ENCODE assay signal across 27 mouse cellular contexts in genomic region chr1:170270696-170271095, GRCm38 (mm10). TPM values are rescaled to one million over a fixed set of nuclear protein-coding genes. Genes with fewer than 3 reads are reported as not detected.
"Had no signal": no experiment of that assay in that cellular context is flagged by ENCODE, and none has a peak within 500 bp of the region (broad histone marks: within the 10 kb centered on the region; RNA-seq: fewer than 3 reads in every experiment).

No protein-coding gene starts in this region.

- ATAC-seq: intestine, embryonic 16.5 days; midbrain, embryonic 15.5 days had no signal

- H3K27me3 ChIP-seq: liver, embryonic 13.5 days; midbrain, embryonic 12.5 days; midbrain, embryonic 15.5 days; neural tube, embryonic 12.5 days; neural tube, embryonic 15.5 days; stomach, embryonic 15.5 days had no signal

- DNase-seq: kidney, adult 2 months; kidney, postnatal 25 days; layer of hippocampus, adult 9-11 months; liver, embryonic 13.5 days; lung, adult 2 months; right cerebral cortex, adult 18-20 months; right cerebral cortex, postnatal 14 days; right cerebral cortex, postnatal 4 days; thymus, postnatal 25 days had no signal

- H3K36me3 ChIP-seq: liver, embryonic 13.5 days; midbrain, embryonic 12.5 days; midbrain, embryonic 15.5 days; neural tube, embryonic 12.5 days; neural tube, embryonic 15.5 days; stomach, embryonic 15.5 days had no signal

- H3K4me3 ChIP-seq: layer of hippocampus, adult 2 months; liver, embryonic 13.5 days; midbrain, embryonic 12.5 days; midbrain, embryonic 15.5 days; neural tube, embryonic 12.5 days; neural tube, embryonic 15.5 days; stomach, embryonic 15.5 days had no signal

- H3K4me1 ChIP-seq: liver, embryonic 13.5 days; midbrain, embryonic 12.5 days; midbrain, embryonic 15.5 days; neural tube, embryonic 12.5 days; neural tube, embryonic 15.5 days; stomach, embryonic 15.5 days had no signal

- H3K27ac ChIP-seq: kidney, postnatal 0 days; layer of hippocampus, adult 2 months; liver, embryonic 13.5 days; midbrain, embryonic 12.5 days; midbrain, embryonic 15.5 days; neural tube, embryonic 12.5 days; neural tube, embryonic 15.5 days; stomach, embryonic 15.5 days had no signal

- H3K9me3 ChIP-seq: liver, embryonic 13.5 days; stomach, embryonic 15.5 days had no signal

RNA-seq across cellular contexts. Expression of gene Sh2d1b1, which starts 6.4 kb away (rescaled TPM):
- total RNA-seq: layer of hippocampus, adult 2 months; layer of hippocampus, postnatal 25 days; left cerebral cortex, postnatal 25 days; liver, adult 2 months had no signal
- polyA plus RNA-seq: kidney, embryonic 14.5 days; limb, embryonic 11.5 days; liver, adult 2 months; midbrain, embryonic 12.5 days; neural tube, embryonic 15.5 days had no signal

RNA-seq across cellular contexts. Expression of gene Spata46, which starts 37.9 kb away (rescaled TPM):
- total RNA-seq: layer of hippocampus, adult 2 months; layer of hippocampus, postnatal 25 days; left cerebral cortex, adult 18-20 months; left cerebral cortex, postnatal 25 days; liver, adult 2 months had no signal
- polyA plus RNA-seq: large intestine, adult 2 months; liver, adult 2 months; lung, adult 2 months; thymus, postnatal 0 days had no signal

RNA-seq across cellular contexts. Expression of gene Sh2d1b2, which starts 38.1 kb away (rescaled TPM):
- total RNA-seq: layer of hippocampus, adult 2 months; layer of hippocampus, postnatal 25 days; left cerebral cortex, adult 18-20 months; left cerebral cortex, postnatal 25 days; liver, adult 2 months had no signal
- polyA plus RNA-seq: intestine, embryonic 16.5 days; kidney, adult 2 months; kidney, embryonic 14.5 days; kidney, postnatal 0 days; large intestine, adult 2 months; limb, embryonic 11.5 days; limb, embryonic 14.5 days; liver, adult 2 months; liver, embryonic 13.5 days; liver, embryonic 16.5 days; lung, adult 2 months; midbrain, embryonic 12.5 days; midbrain, embryonic 15.5 days; neural tube, embryonic 12.5 days; neural tube, embryonic 15.5 days; stomach, embryonic 15.5 days; thymus, postnatal 0 days had no signal
